Mouse (Mus musculus) liver, embryonic 14.5 days (tissue): ENCODE results near the gene Zmynd8.

Experiments
- CTCF ChIP-seq: IDR thresholded peaks from 2 replicates; pipeline ENCODE4 v1.5.1; 2016; ENCODE audit warnings: antibody characterized with exemption, low read depth, control low read depth
- EP300 ChIP-seq: IDR thresholded peaks from 2 replicates; pipeline ENCODE4 v1.6.1; 2016; ENCODE audit warnings: antibody characterized with exemption, low read depth

DNA sequence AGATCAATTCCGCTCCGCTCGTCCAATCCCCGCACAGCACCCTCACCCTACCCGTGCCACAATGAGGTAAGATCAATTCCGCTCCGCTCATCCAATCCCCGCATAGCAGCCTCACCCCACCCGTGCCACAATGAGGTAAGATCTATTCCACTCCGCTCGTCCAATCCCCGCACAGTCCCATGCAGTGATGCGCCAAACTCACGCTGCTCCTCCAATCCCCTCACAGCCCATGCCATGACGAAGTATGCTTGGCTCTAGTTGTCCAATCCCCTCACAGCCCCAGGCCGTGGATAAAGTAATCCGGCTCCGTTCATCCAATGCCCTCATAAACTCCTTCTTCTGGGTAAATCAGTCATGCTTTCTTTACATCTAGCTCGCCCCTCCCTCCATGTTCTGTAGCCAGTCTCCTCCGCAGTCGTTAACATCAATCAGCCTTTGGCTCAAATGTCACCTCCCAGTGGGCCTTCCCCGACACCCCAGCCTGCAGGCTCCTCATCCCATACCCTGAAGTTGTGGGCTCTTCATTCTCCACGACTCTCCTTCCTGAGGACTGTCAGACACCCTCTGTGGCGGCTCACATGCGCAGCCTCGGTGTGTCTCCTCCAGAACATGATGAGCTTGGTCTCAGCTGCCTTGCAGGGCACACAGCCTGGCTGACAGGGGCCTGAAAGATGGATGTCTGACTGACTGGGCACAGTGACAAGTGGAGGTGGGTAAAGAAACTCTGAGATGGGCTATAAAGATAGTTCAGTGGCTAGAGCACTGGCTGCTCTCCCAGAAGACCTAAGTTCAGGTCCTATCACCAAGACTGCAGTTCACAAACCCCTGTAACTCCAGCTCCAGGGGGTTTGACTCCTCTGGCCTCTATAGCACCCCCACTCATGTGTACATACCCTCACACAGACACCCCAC, 36.9 kb downstream of the Zmynd8 start:
- TF ChIP-seq CTCF: no peak
- no peak for TF ChIP-seq EP300
